Mouse (Mus musculus) bone marrow, adult 2 months (tissue): Measurements from ENCODE around the gene Eif2s3x. TPM values are rescaled to one million over a fixed set of nuclear protein-coding genes. Genes with fewer than 3 reads are reported as not detected.

ENCODE experiments used
- H3K27ac ChIP-seq: fragments of 200-500 bp; 2 replicates; pipeline ENCODE4 v1.5.1; 2012; ENCODE audit warnings: low read depth, mild to moderate bottlenecking, control low read depth, inconsistent platforms, low read length; ENCODE audit not compliant: control insufficient read depth, poor library complexity, insufficient read depth
- H3K4me1 ChIP-seq: fragments of 200-500 bp; 2 replicates; pipeline ENCODE4 v1.6.1; 2011; ENCODE audit warnings: low read length; ENCODE audit not compliant: control insufficient read depth, insufficient read depth
- H3K4me3 ChIP-seq: fragments of 200-500 bp; replicated peaks from 2 replicates; pipeline ENCODE3; 2011; ENCODE audit warnings: mild to moderate bottlenecking, low read depth, low read length, control low read depth; ENCODE audit not compliant: control insufficient read depth
- CTCF ChIP-seq: fragments of 200-500 bp; IDR thresholded peaks from 2 replicates; pipeline ENCODE4 v1.5.1; 2011; ENCODE audit warnings: low read length, control low read depth; ENCODE audit not compliant: control insufficient read depth, insufficient read depth
- POLR2A ChIP-seq: fragments of 200-500 bp; IDR thresholded peaks from 2 replicates; pipeline ENCODE4 v1.6.1; 2011; ENCODE audit warnings: low read depth, mild to moderate bottlenecking, control low read depth, low read length, borderline replicate concordance; ENCODE audit not compliant: control insufficient read depth
- WGBS: fragments of 180-500 bp; shearing (Covaris S2); methylation state at CpG from one replicate; pipeline ENCODE4 v1.1.7; 2018; 5-methylcytosine and 5-hydroxymethylcytosine counted together
- polyA plus RNA-seq: library from polyadenylated mRNA; stranded (reverse); fragments of >200 nt; gene quantifications from 2 replicates; pipeline ENCODE4 v1.2.4, GENCODE M21; 2011; ENCODE audit warnings: low replicate concordance; ENCODE audit not compliant: missing spikeins, insufficient read depth, insufficient read length

Eif2s3x gene
- polyA plus RNA-seq, 1 experiment, result 55.0 TPM

GRCm38 (mm10) chrX:94142004-94142771, 70.5 kb downstream of the Eif2s3x start:
- H3K4me3 ChIP-seq, result no peak overlapping the region
- WGBS, result 54% methylated on average over 7 of the region's 7 CpGs
- no peak overlapping the region for H3K27ac ChIP-seq

GRCm38 (mm10) chrX:94140080-94140479, 72.6 kb downstream of the Eif2s3x start:
- no peak overlapping the region for H3K27ac ChIP-seq
- H3K4me1 ChIP-seq, result no peaks in the 10 kb centered on the region
- H3K4me3 ChIP-seq, result no peak overlapping the region
- 38% methylated on average over 1 of the region's 1 CpGs for WGBS
- TF ChIP-seq POLR2A (no peak), CTCF (no peak)

More at GRCm38 (mm10) chrX:94142004-94142771, 70.5 kb downstream of the Eif2s3x start:
- H3K4me1 ChIP-seq, result no peaks in the 10 kb centered on the region
- TF ChIP-seq CTCF (no peak), POLR2A (no peak)

Other genes starting within 250 kb of the Eif2s3x start
- gene AU015836, start 244.2 kb downstream of the Eif2s3x start, polyA plus RNA-seq, result 8.6 TPM in 1 of 2 replicates, not detected in the other
- 9.8 and 11.1 TPM in 2 replicates for gene Zfx, start 89.2 kb downstream of the Eif2s3x start, polyA plus RNA-seq
- gene Klhl15, start 21.7 kb upstream of the Eif2s3x start, polyA plus RNA-seq, result 0.88 and 5.4 TPM in 2 replicates
- not detected in 2 replicates for gene Fam90a1b, start 153.9 kb upstream of the Eif2s3x start, polyA plus RNA-seq
- 8.5 and 10.8 TPM in 2 replicates for gene Apoo, start 154.3 kb upstream of the Eif2s3x start, polyA plus RNA-seq